ENCODE assay signal across 10 mouse cellular contexts in the genomic region with DNA sequence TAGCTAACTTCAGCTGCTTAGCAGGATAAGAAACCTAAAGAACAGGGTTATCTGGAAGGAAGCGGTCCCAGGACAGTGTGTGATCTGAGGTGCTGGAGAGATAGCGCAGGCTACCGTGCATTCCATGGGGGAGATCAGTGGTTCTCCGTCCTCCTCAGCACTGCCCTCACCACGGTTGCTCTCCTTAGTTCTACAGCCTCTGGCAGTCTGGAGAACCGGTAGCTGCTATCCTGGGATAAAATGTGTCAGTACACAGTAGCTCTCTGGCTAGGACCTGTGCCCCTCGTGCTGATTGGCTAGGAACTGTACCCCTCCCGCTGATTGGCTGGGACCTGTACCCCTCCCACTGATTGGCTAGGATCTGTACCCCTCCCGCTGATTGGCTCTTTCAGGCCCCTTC. TPM values are rescaled to one million over a fixed set of nuclear protein-coding genes. Genes with fewer than 3 reads are reported as not detected.
DNase-seq lines count a peak whose midpoint lies in the region; ATAC-seq and TF ChIP-seq lines count a peak whose summit lies in the region.
"Had no signal": no experiment of that assay in that cellular context is flagged by ENCODE, and none has a peak within 500 bp of the region (broad histone marks: within the 10 kb centered on the region; RNA-seq: fewer than 3 reads in every experiment).

No protein-coding gene starts in this region.

- no peak for TF ChIP-seq POLR2A in limb, embryonic 14.5 days (IDR thresholded peaks at IDR 0.05; ENCODE audit: borderline replicate concordance, extremely low read depth, insufficient read depth, insufficient read length)

- WGBS in heart, embryonic 16.5 days = 9% methylated on average over 9 of the region's 9 CpGs
- 16% methylated on average over 9 of the region's 9 CpGs for WGBS in limb, embryonic 14.5 days
- 14% methylated on average over 9 of the region's 9 CpGs for WGBS in stomach, embryonic 16.5 days

- peak overlapping the region; percentile 40 for H3K4me2 ChIP-seq in heart, embryonic 16.5 days (ENCODE audit: low read depth, low read length)
- no peak overlapping the region for H3K4me2 ChIP-seq in limb, embryonic 14.5 days (replicated peaks; ENCODE audit: low read depth, low read length, severe bottlenecking)
- H3K4me2 ChIP-seq in stomach, embryonic 16.5 days (ENCODE audit: low read depth, low read length) = no peak overlapping the region

- H3K9me3 ChIP-seq in heart, embryonic 16.5 days (replicated peaks; ENCODE audit: control insufficient read depth, low read length) = no peaks in the 10 kb centered on the region
- no peaks in the 10 kb centered on the region for H3K9me3 ChIP-seq in limb, embryonic 14.5 days (ENCODE audit: control insufficient read depth, low read length)
- no peaks in the 10 kb centered on the region for H3K9me3 ChIP-seq in stomach, embryonic 16.5 days (replicated peaks; ENCODE audit: control insufficient read depth, low read length)

- DNase-seq in heart, postnatal 36 days = no peak
- peak; percentile 66 for DNase-seq in WW6 (ENCODE audit: low read depth, low spot score)
- DNase-seq in limb, embryonic 14.5 days (ENCODE audit: low spot score) = peak; percentile 24
- DNase-seq in ovary, adult 18-20 months (ENCODE audit: low spot score) = no peak
- DNase-seq in kidney, adult 9 months = no peak

- ATAC-seq in heart, embryonic 16.5 days (replicated peaks; ENCODE audit: extremely low read depth, insufficient read depth, low FRiP score) = peak; percentile 39; the same call in 1 of the 2 replicates
- ATAC-seq in erythroblast, adult 5-6 weeks (replicated peaks; ENCODE audit: low FRiP score, poor library complexity, severe bottlenecking) = peak; percentile 92
- ATAC-seq in limb, embryonic 14.5 days (ENCODE audit: low FRiP score, low read depth) = peak; percentile 85
- ATAC-seq in stomach, embryonic 16.5 days (ENCODE audit: insufficient read depth, low FRiP score) = peak; percentile 52
- ATAC-seq: Patski had no signal

- H3K27me3 ChIP-seq in heart, embryonic 16.5 days (ENCODE audit: control insufficient read depth, insufficient read depth, low read length) = no peaks in the 10 kb centered on the region
- no peaks in the 10 kb centered on the region for H3K27me3 ChIP-seq in limb, embryonic 14.5 days (ENCODE audit: control insufficient read depth, insufficient read depth, low read length)
- no peaks in the 10 kb centered on the region for H3K27me3 ChIP-seq in stomach, embryonic 16.5 days (ENCODE audit: control insufficient read depth, insufficient read depth, low read length)
- H3K27me3 ChIP-seq: Patski had no signal

- no peak overlapping the region for H3K27ac ChIP-seq in heart, embryonic 16.5 days (ENCODE audit: low read length)
- no peak overlapping the region for H3K27ac ChIP-seq in limb, embryonic 14.5 days (replicated peaks; ENCODE audit: low read depth, low read length)
- H3K27ac ChIP-seq in stomach, embryonic 16.5 days (ENCODE audit: low read length) = no peak overlapping the region

- intact Hi-C loops in heart, postnatal 36 days (cut with DNase I) = no loop called here

- H3K4me1 ChIP-seq in heart, embryonic 16.5 days (ENCODE audit: control insufficient read depth, insufficient read depth, low read length) = peaks cover 3% of the 10 kb centered on the region; the same call in 1 of the 2 replicates
- peaks cover 4% of the 10 kb centered on the region; the same call in 1 of the 2 replicates for H3K4me1 ChIP-seq in limb, embryonic 14.5 days (ENCODE audit: control insufficient read depth, insufficient read depth, low read length)
- H3K4me1 ChIP-seq in stomach, embryonic 16.5 days (ENCODE audit: control insufficient read depth, insufficient read depth, low read length) = peaks cover 3% of the 10 kb centered on the region; the same call in 1 of the 2 replicates

- H3K9ac ChIP-seq in heart, embryonic 16.5 days (ENCODE audit: low read length) = no peak overlapping the region
- H3K9ac ChIP-seq in limb, embryonic 14.5 days (ENCODE audit: low read depth, low read length, severe bottlenecking) = no peak overlapping the region
- H3K9ac ChIP-seq in stomach, embryonic 16.5 days (ENCODE audit: low read length) = no peak overlapping the region

- H3K36me3 ChIP-seq in heart, embryonic 16.5 days (ENCODE audit: control insufficient read depth, insufficient read depth) = no peaks in the 10 kb centered on the region
- no peaks in the 10 kb centered on the region for H3K36me3 ChIP-seq in limb, embryonic 14.5 days (ENCODE audit: control insufficient read depth, insufficient read depth, low read length)
- no peaks in the 10 kb centered on the region for H3K36me3 ChIP-seq in stomach, embryonic 16.5 days (ENCODE audit: control insufficient read depth, insufficient read depth, low read length)

- no peak overlapping the region for H3K4me3 ChIP-seq in heart, embryonic 16.5 days (ENCODE audit: low read length)
- H3K4me3 ChIP-seq in limb, embryonic 14.5 days (replicated peaks; ENCODE audit: low read length) = no peak overlapping the region
- H3K4me3 ChIP-seq in stomach, embryonic 16.5 days (replicated peaks; ENCODE audit: low read length) = no peak overlapping the region
- H3K4me3 ChIP-seq: myocyte had no signal

RNA-seq across cellular contexts. Expression of gene Slc15a1, which starts 58.1 kb away (rescaled TPM):
- polyA plus RNA-seq in heart, embryonic 16.5 days (2015; fragmentation: Nextera tagmentation; extraction: Ambion mirVana) = 0.17 and 0.89 TPM in 2 replicates
- total RNA-seq in heart, postnatal 36 days (2021) = not detected
- not detected in 2 replicates for total RNA-seq in erythroblast, adult 5-6 weeks (2015; ENCODE audit: low replicate concordance)
- not detected in 2 replicates for total RNA-seq in erythroblast, adult 5-6 weeks (2017; ENCODE audit: low replicate concordance)
- 0.05 and 0.15 TPM in 2 replicates for polyA plus RNA-seq in limb, embryonic 14.5 days (2012; rRNA removed)
- polyA plus RNA-seq in limb, embryonic 14.5 days (2014; fragmentation: Nextera tagmentation; extraction: Ambion mirVana) = 0.14 and 0.23 TPM in 2 replicates
- polyA plus RNA-seq in stomach, embryonic 16.5 days (2015; fragmentation: Nextera tagmentation; extraction: Ambion mirVana) = 4.0 and 4.4 TPM in 2 replicates
- polyA plus RNA-seq: myocyte had no signal

Comparison
In these comparisons a context has a peak if more than half of its experiments do, and no peak if none do; other contexts are left out.
1. ATAC-seq: peak in every context shown above with its lines; median percentile 92 in erythroblast, adult 5-6 weeks; 85 in limb, embryonic 14.5 days; 52 in stomach, embryonic 16.5 days; 39 in heart, embryonic 16.5 days.
2. DNase-seq: peak in WW6 (single experiment) and limb, embryonic 14.5 days (single experiment); none in heart, postnatal 36 days (0 of 2), ovary, adult 18-20 months (single experiment) and kidney, adult 9 months (single experiment).